In the genomic region with DNA sequence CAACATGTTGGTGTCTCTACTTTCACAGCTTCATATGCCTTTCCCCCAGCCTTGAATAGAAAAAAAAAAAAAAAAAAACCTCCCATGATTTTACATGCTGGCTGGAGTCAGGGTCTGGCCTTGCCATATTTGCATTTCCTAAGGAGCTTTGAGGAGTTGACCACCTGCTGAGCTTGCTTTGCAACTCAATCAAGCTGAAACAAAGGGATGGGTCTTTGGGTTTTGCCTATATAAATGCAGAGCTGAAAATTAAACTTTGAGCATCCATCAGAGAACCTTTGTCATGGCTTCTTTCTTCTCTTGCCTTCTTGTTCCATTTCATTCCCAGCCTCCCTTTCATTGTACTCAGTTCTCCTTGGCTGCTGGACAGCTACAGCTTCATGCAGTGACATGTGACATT, we compare ENCODE assay signal across 15 mouse cellular contexts.
"Had no signal": no experiment of that assay in that cellular context is flagged by ENCODE, and none has a peak within 500 bp of the region (broad histone marks: within the 10 kb centered on the region; RNA-seq: fewer than 3 reads in every experiment).

No protein-coding gene starts in this region.

- H3K9ac ChIP-seq: neural tube, embryonic 15.5 days; stomach, embryonic 15.5 days had no signal

- H3K4me1 ChIP-seq: neural tube, embryonic 15.5 days; stomach, embryonic 15.5 days had no signal

- H3K36me3 ChIP-seq: neural tube, embryonic 15.5 days; stomach, embryonic 15.5 days had no signal

- H3K9me3 ChIP-seq: neural tube, embryonic 15.5 days; stomach, embryonic 15.5 days had no signal

- DNase-seq: retina, postnatal 1 day; right cerebral cortex, adult 18-20 months; right cerebral cortex, postnatal 14 days; right cerebral cortex, postnatal 25 days; right cerebral cortex, postnatal 4 days; spleen, adult 18-20 months; thymus, adult 18-20 months; thymus, adult 2 months; thymus, postnatal 14 days; thymus, postnatal 25 days; thymus, postnatal 36 days; thymus, postnatal 4 days had no signal

- H3K4me3 ChIP-seq: neural tube, embryonic 15.5 days; stomach, embryonic 15.5 days had no signal

- H3K27ac ChIP-seq: neural tube, embryonic 15.5 days; stomach, embryonic 15.5 days; stomach, postnatal 0 days had no signal
